Mouse (Mus musculus) megakaryocyte, embryonic 14.5 days (primary cell): ENCODE data around the gene Gm36028. TPM values are rescaled to one million over a fixed set of nuclear protein-coding genes. Genes with fewer than 3 reads are reported as not detected.

ENCODE experiments used
- H3K27me3 ChIP-seq: replicated peaks from 2 replicates; pipeline ENCODE3; 2012; ENCODE audit warnings: inconsistent platforms
- H3K36me3 ChIP-seq: replicated peaks from 2 replicates; pipeline ENCODE3; 2012; ENCODE audit warnings: low read length, inconsistent platforms, mixed read lengths
- H3K4me1 ChIP-seq: 2 replicates; pipeline ENCODE4 v1.6.1; 2012; ENCODE audit warnings: inconsistent platforms
- H3K4me3 ChIP-seq: replicated peaks from 2 replicates; pipeline ENCODE3; 2012; ENCODE audit warnings: moderate library complexity, mild to moderate bottlenecking, inconsistent platforms
- H3K9me3 ChIP-seq: 2 replicates; pipeline ENCODE4 v1.6.1; 2012; ENCODE audit warnings: inconsistent platforms
- FLI1 ChIP-seq: IDR thresholded peaks from 2 replicates; pipeline ENCODE4 v1.6.1; 2012; ENCODE audit warnings: low read length, inconsistent platforms, mixed read lengths
- GATA1 ChIP-seq: IDR thresholded peaks from 3 replicates; pipeline ENCODE4 v1.6.1; 2012; ENCODE audit warnings: mixed read lengths, low read length, inconsistent platforms, borderline replicate concordance
- polyA plus RNA-seq: library from polyadenylated mRNA; stranded (reverse); fragments of >175 nt; gene quantifications from 2 replicates; pipeline ENCODE4 v1.2.3, GENCODE M21; 2012; ENCODE audit warnings: low replicate concordance; ENCODE audit not compliant: insufficient read depth

The Gm36028 gene
- not detected in 2 replicates for polyA plus RNA-seq

- no peak for TF ChIP-seq FLI1
- TF ChIP-seq GATA1: no peak
- Histone ChIP-seq H3K36me3 (no peaks in the 10 kb centered on the region), H3K27me3 (no peaks in the 10 kb centered on the region), H3K4me3 (no peak within 1 kb of the TSS), H3K4me1 (peaks cover 26% of the 10 kb centered on the region), H3K9me3 (peaks cover 6% of the 10 kb centered on the region)
Measured at GRCm38 (mm10) chr16:37861029-37861428, at the start of gene Gm36028. TSS of gene Gm36028 (minus strand) at chr16:37861146.

GRCm38 (mm10) chr16:37906456-37906855 lies 45.5 kb upstream of the Gm36028 start:
- Histone ChIP-seq H3K27me3 (peaks cover 2% of the 10 kb centered on the region), H3K36me3 (no peaks in the 10 kb centered on the region), H3K4me3 (no peak overlapping the region), H3K9me3 (peaks cover 23% of the 10 kb centered on the region), H3K4me1 (no peaks in the 10 kb centered on the region)
- no peak for TF ChIP-seq GATA1
- no peak for TF ChIP-seq FLI1

GRCm38 (mm10) chr16:37901318-37901717 lies 40.4 kb upstream of the Gm36028 start:
- H3K9me3 ChIP-seq: peaks cover 23% of the 10 kb centered on the region
- TF ChIP-seq FLI1 (no peak), GATA1 (no peak)
- H3K4me1 ChIP-seq: no peaks in the 10 kb centered on the region; the same call in 1 of the 2 replicates
- H3K4me3 ChIP-seq: no peak overlapping the region
- H3K36me3 ChIP-seq: no peaks in the 10 kb centered on the region
- peaks cover 5% of the 10 kb centered on the region for H3K27me3 ChIP-seq

GRCm38 (mm10) chr16:37899357-37899756 lies 38.4 kb upstream of the Gm36028 start:
- H3K9me3 ChIP-seq: peaks cover 7% of the 10 kb centered on the region

GRCm38 (mm10) chr16:37898790-37899189 lies 37.8 kb upstream of the Gm36028 start:
- no peak overlapping the region for H3K4me3 ChIP-seq
- peaks cover 12% of the 10 kb centered on the region for H3K4me1 ChIP-seq
- H3K36me3 ChIP-seq: no peaks in the 10 kb centered on the region
- H3K27me3 ChIP-seq: peaks cover 3% of the 10 kb centered on the region
- TF ChIP-seq GATA1: no peak
- no peak for TF ChIP-seq FLI1
- 0 out of 2 replicates have a peak, but pooled peaks cover under 1% of the 10 kb centered on the region for H3K9me3 ChIP-seq

More at GRCm38 (mm10) chr16:37899357-37899756, 38.4 kb upstream of the Gm36028 start:
- Histone ChIP-seq H3K4me3 (no peak overlapping the region), H3K36me3 (no peaks in the 10 kb centered on the region), H3K27me3 (peaks cover 3% of the 10 kb centered on the region), H3K4me1 (peaks cover 6% of the 10 kb centered on the region)
- TF ChIP-seq GATA1 (no peak), FLI1 (no peak)

- no peak overlapping the region for H3K4me3 ChIP-seq
- no peaks in the 10 kb centered on the region for H3K27me3 ChIP-seq
- TF ChIP-seq GATA1 (no peak), FLI1 (no peak)
- no peaks in the 10 kb centered on the region for H3K36me3 ChIP-seq
- H3K9me3 ChIP-seq: no peaks in the 10 kb centered on the region
- H3K4me1 ChIP-seq: peaks cover 44% of the 10 kb centered on the region
Measured at GRCm38 (mm10) chr16:37893942-37894341, 33.0 kb upstream of the Gm36028 start.

GRCm38 (mm10) chr16:37893381-37893780 lies 32.4 kb upstream of the Gm36028 start:
- Histone ChIP-seq H3K9me3 (no peaks in the 10 kb centered on the region), H3K36me3 (no peaks in the 10 kb centered on the region), H3K27me3 (no peaks in the 10 kb centered on the region), H3K4me1 (peaks cover 47% of the 10 kb centered on the region), H3K4me3 (no peak overlapping the region)
- no peak for TF ChIP-seq GATA1
- TF ChIP-seq FLI1: no peak

GRCm38 (mm10) chr16:37892667-37893066 lies 31.7 kb upstream of the Gm36028 start:
- H3K36me3 ChIP-seq: no peaks in the 10 kb centered on the region
- no peaks in the 10 kb centered on the region for H3K27me3 ChIP-seq
- no peak for TF ChIP-seq FLI1
- TF ChIP-seq GATA1: no peak
- peaks cover 47% of the 10 kb centered on the region for H3K4me1 ChIP-seq
- no peaks in the 10 kb centered on the region for H3K9me3 ChIP-seq
- H3K4me3 ChIP-seq: no peak overlapping the region

- peaks cover 6% of the 10 kb centered on the region for H3K36me3 ChIP-seq
- H3K27me3 ChIP-seq: no peaks in the 10 kb centered on the region
- no peak overlapping the region for H3K4me3 ChIP-seq
- H3K9me3 ChIP-seq: no peaks in the 10 kb centered on the region
- no peak for TF ChIP-seq GATA1
- no peak for TF ChIP-seq FLI1
- H3K4me1 ChIP-seq: peaks cover 37% of the 10 kb centered on the region
Measured at GRCm38 (mm10) chr16:37888986-37889385, 28.0 kb upstream of the Gm36028 start.

GRCm38 (mm10) chr16:37881168-37881567 lies 20.2 kb upstream of the Gm36028 start:
- TF ChIP-seq GATA1: no peak
- TF ChIP-seq FLI1: no peak
- Histone ChIP-seq H3K4me1 (peaks cover 47% of the 10 kb centered on the region), H3K27me3 (no peaks in the 10 kb centered on the region), H3K4me3 (no peak overlapping the region), H3K36me3 (peaks cover 79% of the 10 kb centered on the region), H3K9me3 (no peaks in the 10 kb centered on the region)

GRCm38 (mm10) chr16:37879750-37880419 lies 18.9 kb upstream of the Gm36028 start:
- peaks cover 83% of the 10 kb centered on the region for H3K36me3 ChIP-seq
- H3K4me1 ChIP-seq: peaks cover 49% of the 10 kb centered on the region
- H3K4me3 ChIP-seq: no peak overlapping the region
- TF ChIP-seq FLI1 (no peak), GATA1 (no peak)
- no peaks in the 10 kb centered on the region for H3K9me3 ChIP-seq
- no peaks in the 10 kb centered on the region for H3K27me3 ChIP-seq
